Comparison of ENCODE assay signal across 22 mouse cellular contexts in the genomic region with DNA sequence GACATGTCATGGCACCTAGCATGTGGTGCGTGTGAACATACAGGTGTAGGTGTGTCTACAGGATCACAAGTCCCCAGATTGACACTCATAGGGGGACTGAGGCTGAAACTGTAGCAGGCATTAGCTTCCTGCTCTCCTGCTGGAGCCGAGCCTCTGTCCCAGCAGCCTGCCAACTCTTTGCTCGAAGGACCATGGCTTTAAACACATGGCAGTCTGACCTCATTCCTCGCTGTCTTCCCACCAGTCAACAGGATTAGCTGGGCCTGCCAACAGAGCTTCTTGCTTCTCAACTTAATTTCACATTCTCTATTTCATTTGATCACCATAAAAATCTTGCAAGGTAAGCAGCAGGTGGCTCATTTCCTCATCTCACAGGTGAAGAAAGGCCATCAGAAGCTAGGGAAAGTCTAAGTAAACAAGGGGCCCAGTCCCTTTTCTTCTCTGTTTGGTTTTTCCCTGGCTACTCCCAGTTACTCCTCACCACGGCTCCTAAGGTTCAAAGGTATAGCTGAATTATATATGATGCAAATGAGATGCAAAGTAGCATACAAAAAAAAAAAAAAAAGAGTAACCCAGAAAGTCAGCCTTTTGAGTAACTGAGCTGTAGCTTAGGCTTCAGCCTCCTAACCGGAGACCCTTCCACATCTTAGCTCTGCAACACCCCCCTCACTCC. TPM values are rescaled to one million over a fixed set of nuclear protein-coding genes. Genes with fewer than 3 reads are reported as not detected.
A peak's percentile ranks its signal among the peaks of the same experiment; 100 is the strongest.
DNase-seq lines count a peak whose midpoint lies in the region; ATAC-seq and TF ChIP-seq lines count a peak whose summit lies in the region.
"Had no signal": no experiment of that assay in that cellular context is flagged by ENCODE, and none has a peak within 500 bp of the region (broad histone marks: within the 10 kb centered on the region; RNA-seq: fewer than 3 reads in every experiment).

No protein-coding gene starts in this region.

- WGBS in intestine, embryonic 16.5 days = 57% methylated on average over 6 of the region's 6 CpGs
- WGBS in kidney, adult 2 months = 68% methylated on average over 6 of the region's 6 CpGs
- 78% methylated on average over 6 of the region's 6 CpGs for WGBS in hindbrain, embryonic 10.5 days

- H3K79me2 ChIP-seq in CH12.LX (replicated peaks; ENCODE audit: control insufficient read depth, extremely low read depth, insufficient read depth, poor library complexity, severe bottlenecking) = no peaks in the 10 kb centered on the region

- no peak overlapping the region for H3K4me3 ChIP-seq in CH12.LX (replicated peaks in 1 of 3; ENCODE audit: low read depth in 2 of 3, low read length in 2 of 3, poor library complexity in 1 of 3)
- H3K4me3 ChIP-seq in intestine, embryonic 16.5 days (ENCODE audit: low read length) = no peak overlapping the region
- H3K4me3 ChIP-seq in kidney, adult 2 months (ENCODE audit: insufficient read depth, low read depth, low read length) = no peak overlapping the region
- H3K4me3 ChIP-seq in hindbrain, embryonic 10.5 days = no peak overlapping the region
- H3K4me3 ChIP-seq: embryonic facial prominence, embryonic 13.5 days; forebrain, embryonic 10.5 days; heart, embryonic 13.5 days; limb, embryonic 10.5 days; liver, embryonic 13.5 days; lung, embryonic 15.5 days had no signal

- TF ChIP-seq EP300 in CH12.LX (IDR thresholded peaks at IDR 0.05; ENCODE audit: low read length) = no peak

- H3K9ac ChIP-seq in CH12.LX (ENCODE audit: insufficient read depth, low read depth) = no peak overlapping the region
- H3K9ac ChIP-seq in intestine, embryonic 16.5 days (ENCODE audit: low read depth, low read length) = no peak overlapping the region
- H3K9ac ChIP-seq: embryonic facial prominence, embryonic 13.5 days; heart, embryonic 13.5 days; liver, embryonic 13.5 days; lung, embryonic 15.5 days had no signal

- no peak overlapping the region for H3K27ac ChIP-seq in CH12.LX (ENCODE audit: insufficient read depth, low read depth)
- no peak overlapping the region for H3K27ac ChIP-seq in intestine, embryonic 16.5 days (ENCODE audit: low read length)
- no peak overlapping the region for H3K27ac ChIP-seq in kidney, adult 2 months (ENCODE audit: insufficient read depth, low read depth, low read length)
- H3K27ac ChIP-seq in hindbrain, embryonic 10.5 days = no peak overlapping the region
- H3K27ac ChIP-seq: embryonic facial prominence, embryonic 13.5 days; forebrain, embryonic 10.5 days; heart, embryonic 13.5 days; limb, embryonic 10.5 days; liver, embryonic 13.5 days; lung, embryonic 15.5 days had no signal

- in situ Hi-C loops in CH12.LX (cut with MboI; ENCODE audit: low pct_ligation_motif_present, low pct_unique_long_range_greater_than_20kb, low sequenced_read_pairs) = no loop called here

- H3K4me2 ChIP-seq in CH12.LX (ENCODE audit: insufficient read depth, low read depth, poor library complexity, severe bottlenecking) = no peak overlapping the region
- no peak overlapping the region for H3K4me2 ChIP-seq in intestine, embryonic 16.5 days (ENCODE audit: low read depth, low read length)
- H3K4me2 ChIP-seq: embryonic facial prominence, embryonic 13.5 days; heart, embryonic 13.5 days; liver, embryonic 13.5 days; lung, embryonic 15.5 days had no signal

- H3K27me3 ChIP-seq in CH12.LX (replicated peaks) = peaks cover 1% of the 10 kb centered on the region
- no peaks in the 10 kb centered on the region for H3K27me3 ChIP-seq in intestine, embryonic 16.5 days (replicated peaks; ENCODE audit: control insufficient read depth, insufficient read depth, low read length)
- no peaks in the 10 kb centered on the region for H3K27me3 ChIP-seq in kidney, adult 2 months (replicated peaks; ENCODE audit: control insufficient read depth, insufficient read depth, low read length)
- peaks cover 43% of the 10 kb centered on the region for H3K27me3 ChIP-seq in hindbrain, embryonic 10.5 days (ENCODE audit: insufficient read depth, poor library complexity, severe bottlenecking)

- H3K9me3 ChIP-seq in CH12.LX (replicated peaks; ENCODE audit: low read length) = no peaks in the 10 kb centered on the region
- H3K9me3 ChIP-seq in intestine, embryonic 16.5 days (ENCODE audit: control insufficient read depth, low read length) = no peaks in the 10 kb centered on the region
- H3K9me3 ChIP-seq in hindbrain, embryonic 10.5 days = no peaks in the 10 kb centered on the region
- H3K9me3 ChIP-seq: embryonic facial prominence, embryonic 13.5 days; forebrain, embryonic 10.5 days; heart, embryonic 13.5 days; limb, embryonic 10.5 days; liver, embryonic 13.5 days; lung, embryonic 15.5 days had no signal

- no peaks in the 10 kb centered on the region for H3K36me3 ChIP-seq in CH12.LX (replicated peaks in 1 of 2; ENCODE audit: control insufficient read depth in 1 of 2, insufficient read depth in 1 of 2, low read length in 1 of 2)
- H3K36me3 ChIP-seq in intestine, embryonic 16.5 days (ENCODE audit: control insufficient read depth, insufficient read depth, low read length) = no peaks in the 10 kb centered on the region
- no peaks in the 10 kb centered on the region for H3K36me3 ChIP-seq in kidney, adult 2 months (ENCODE audit: control insufficient read depth, insufficient read depth, low read length)
- H3K36me3 ChIP-seq in hindbrain, embryonic 10.5 days = no peaks in the 10 kb centered on the region
- H3K36me3 ChIP-seq: embryonic facial prominence, embryonic 13.5 days; forebrain, embryonic 10.5 days; heart, embryonic 13.5 days; limb, embryonic 10.5 days; liver, embryonic 13.5 days; lung, embryonic 15.5 days had no signal

- dilution Hi-C loops in CH12.LX (cut with MboI; ENCODE audit: extremely low pct_ligation_motif_present, extremely low pct_unique_long_range_greater_than_20kb, low sequenced_read_pairs) = no loop called here

- peaks cover 37 to 70% of the 10 kb centered on the region in 2 experiments for H3K4me1 ChIP-seq in CH12.LX (ENCODE audit: control insufficient read depth in 1 of 2, insufficient read depth in 2 of 2)
- H3K4me1 ChIP-seq in intestine, embryonic 16.5 days (ENCODE audit: control insufficient read depth, insufficient read depth, low read length) = peaks cover 35% of the 10 kb centered on the region
- H3K4me1 ChIP-seq in kidney, adult 2 months (ENCODE audit: control insufficient read depth, insufficient read depth, low read length) = peaks cover 5% of the 10 kb centered on the region; the same call in 1 of the 2 replicates
- peaks cover 31% of the 10 kb centered on the region for H3K4me1 ChIP-seq in hindbrain, embryonic 10.5 days (replicated peaks)

- no peak for TF ChIP-seq CTCF in CH12.LX (conservative IDR thresholded peaks at IDR 0.05 in 1 of 2, IDR thresholded peaks at IDR 0.05 in 1 of 2; ENCODE audit: low read depth in 2 of 2, low read length in 2 of 2)
- no peak for TF ChIP-seq CTCF in kidney, adult 2 months (conservative IDR thresholded peaks at IDR 0.05; ENCODE audit: insufficient read depth, insufficient read length, low read depth, low read length)

- peak; percentile 69 for ATAC-seq in intestine, embryonic 16.5 days
- ATAC-seq: CD4-positive, CD25-positive, alpha-beta regulatory T cell, adult 4 months; hindbrain, embryonic 16.5 days had no signal

- TF ChIP-seq POLR2A in CH12.LX (IDR thresholded peaks at IDR 0.05; ENCODE audit: low read depth, low read length) = no peak
- no peak for TF ChIP-seq POLR2A in kidney, adult 2 months (IDR thresholded peaks at IDR 0.05; ENCODE audit: low read depth, low read length)

- no peak for TF ChIP-seq RAD21 in CH12.LX (IDR thresholded peaks at IDR 0.05; ENCODE audit: low read depth, low read length)

- DNase-seq in cerebellum, adult 11 months = peak; percentile 58
- no peak for DNase-seq in cerebellum, postnatal 4 days (ENCODE audit: low spot score in 2 of 2)
- no peak for DNase-seq in CH12.LX (ENCODE audit: extremely low read depth)
- peak; percentile 84 for DNase-seq in cerebellum, adult 9-11 months
- no peak for DNase-seq in kidney, adult 2 months
- DNase-seq in ovary, adult 18-20 months (ENCODE audit: low spot score) = no peak
- no peak for DNase-seq in hindbrain, embryonic 10.5 days (ENCODE audit: low spot score)
- DNase-seq: adrenal gland, adult 2 months; heart, postnatal 36 days; layer of hippocampus, postnatal 36 days; liver, embryonic 13.5 days; midbrain, embryonic 14.5 days; right cerebral cortex, postnatal 14 days; thymus, postnatal 4 days had no signal

TF ChIP-seq in CH12.LX, 34 proteins besides CTCF, POLR2A, EP300 and RAD21:
- TF ChIP-seq UBTF (IDR thresholded peaks at IDR 0.05; ENCODE audit: low read depth, low read length) = no peak
- TF ChIP-seq ZNF384 (IDR thresholded peaks at IDR 0.05; ENCODE audit: low read depth, low read length) = peak; percentile 79
TF ChIP-seq in CH12.LX: peak in this region for 1.

RNA-seq across cellular contexts. Expression of a gene that starts 2.9 kb away (rescaled TPM):
- total RNA-seq in CH12.LX (2012; rRNA removed) (0.08 and 0.21 TPM in 2 replicates), CH12.LX (2014; rRNA removed) (0.15 and 0.40 TPM in 2 replicates)
- 0.46 and 0.66 TPM in 2 replicates for polyA plus RNA-seq in CH12.LX (2012; ENCODE audit: insufficient read length, low read depth)
- polyA plus RNA-seq in intestine, embryonic 16.5 days (2015; fragmentation: Nextera tagmentation; extraction: Ambion mirVana) = 2.5 and 3.3 TPM in 2 replicates
- polyA plus RNA-seq in kidney, adult 2 months (2012; rRNA removed) = 43.8 and 51.7 TPM in 2 replicates
- 0.46 and 0.48 TPM in 2 replicates for polyA plus RNA-seq in hindbrain, embryonic 10.5 days (2016; fragmentation: Nextera tagmentation; extraction: Ambion mirVana)

Comparison
In these comparisons a context has a peak if more than half of its experiments do, and no peak if none do; other contexts are left out.
1. DNase-seq: peak in cerebellum, adult 11 months (single experiment) and cerebellum, adult 9-11 months (single experiment); none in cerebellum, postnatal 4 days (0 of 2), CH12.LX (single experiment), kidney, adult 2 months (single experiment), ovary, adult 18-20 months (single experiment) and hindbrain, embryonic 10.5 days (single experiment).
2. RNA of a gene that starts 2.9 kb away (polyA plus RNA-seq): 43.8 to 51.7 TPM in kidney, adult 2 months; 2.5 to 3.3 TPM in intestine, embryonic 16.5 days, 0.46 to 0.66 TPM in CH12.LX and 0.46 to 0.48 TPM in hindbrain, embryonic 10.5 days; every median in the first group is over 10 times any median in the second.